Mouse (Mus musculus) embryonic stem cell, embryonic (primary cell): ENCODE results near the gene Adcy9.
"Not testable (repeated sequence)": the region's sequence is repeated elsewhere in the genome, so short reads cannot be mapped to it uniquely, and the experiment has no call there.

Source experiments
- CTCF ChIA-PET, 4 experiments: fragments of 300-600 bp in 2 of 4; fragments of 350-600 bp in 2 of 4; sonication (Branson Sonifier 250); formaldehyde crosslinking; loops; one replicate each; lab custom pipeline; 2022; ENCODE audit warnings: inconsistent platforms in 2 of 4; lab: Charles Lee
- POLR2A ChIA-PET, 4 experiments: fragments of 300-600 bp in 2 of 4; fragments of 350-600 bp in 2 of 4; sonication (Branson Sonifier 250); formaldehyde crosslinking; loops; one replicate each; lab custom pipeline; 2022; ENCODE audit warnings: antibody characterized with exemption in 4 of 4, inconsistent platforms in 1 of 4; lab: Charles Lee

The Adcy9 gene

DNA sequence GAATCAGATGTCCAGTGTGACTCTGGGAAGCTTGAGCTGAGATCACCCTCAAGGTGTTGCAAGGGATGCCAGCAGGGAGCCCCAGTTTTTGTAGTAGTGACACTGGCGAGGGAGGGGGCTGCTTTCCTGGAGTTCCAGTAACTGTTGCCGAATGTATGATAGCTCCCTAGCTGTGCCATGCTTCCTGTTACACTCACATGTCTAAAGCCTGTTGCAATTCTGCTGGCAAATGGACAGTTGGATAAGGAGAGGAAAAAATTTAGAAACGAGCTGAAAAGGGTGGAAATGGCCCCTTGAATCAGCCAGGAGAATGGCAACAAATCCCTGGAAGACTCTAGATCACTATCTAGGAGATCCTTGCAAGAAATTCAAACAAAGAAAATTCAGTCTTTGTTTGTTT, 140.7 kb downstream of the Adcy9 start:
- ChIA-PET CTCF (interaction anchor here in 1 of 4 experiments (3.9 kb wide), 1 partner anchor 12 kb away, joined by 18 read pairs; no protein-coding TSS in a partner anchor), POLR2A (interaction anchor here (0.6 to 2.9 kb wide), 17 partner anchors 7 to 273 kb away, joined by 3 to 21 read pairs (median 5); partner anchors contain the start of gene Trap1 (in 1 of the 4))

DNA sequence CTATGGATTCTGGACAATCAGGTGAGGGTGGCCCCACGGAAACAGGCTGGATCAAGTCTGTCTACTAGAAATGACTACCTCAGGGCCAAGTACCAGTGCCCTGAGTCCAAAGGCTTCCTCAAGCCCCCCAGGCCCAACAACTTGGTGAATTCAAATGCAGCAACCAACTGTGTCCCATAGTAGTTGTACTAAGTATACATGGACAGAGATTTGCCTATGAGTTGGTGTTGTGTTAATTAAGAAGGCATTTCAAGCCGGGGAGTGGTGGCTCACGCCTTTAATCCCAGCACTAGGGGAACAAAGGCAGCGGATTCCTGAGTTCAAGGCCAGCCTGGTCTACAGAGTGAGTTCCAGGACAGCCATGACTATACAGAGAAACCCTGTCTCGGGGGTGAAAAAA, 143.7 kb downstream of the Adcy9 start:
- POLR2A ChIA-PET, result interaction anchor here in 3 of 4 experiments (0.5 to 2.4 kb wide), 8 partner anchors 9 to 75 kb away, joined by 3 to 11 read pairs (median 3); no protein-coding TSS in a partner anchor
- CTCF ChIA-PET, result interaction anchor here in 3 of 4 experiments (0.6 to 1.8 kb wide), 7 partner anchors 9 to 274 kb away, joined by 3 to 9 read pairs (median 6); no protein-coding TSS in a partner anchor

DNA sequence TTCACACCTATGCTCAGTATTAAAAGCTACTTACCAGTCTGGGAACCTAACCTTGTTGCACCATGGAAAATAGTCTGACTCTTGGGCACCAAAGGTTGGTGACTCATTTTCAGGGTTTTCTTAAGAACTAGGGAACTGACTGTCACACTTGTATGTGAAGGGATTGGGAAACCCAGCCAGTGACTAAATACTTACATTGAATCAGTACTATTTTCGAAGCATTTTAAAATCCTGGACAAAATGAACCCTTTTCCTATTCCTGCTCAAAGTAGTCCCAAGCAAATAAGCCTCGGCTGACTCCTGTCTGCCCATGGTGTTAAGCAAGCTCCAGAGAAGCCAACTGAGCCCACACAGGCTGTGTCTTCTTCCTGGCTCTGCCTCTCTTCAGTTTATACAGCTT, 144.1 kb downstream of the Adcy9 start:
- ChIA-PET POLR2A (interaction anchor here in 3 of 4 experiments (0.5 to 2.4 kb wide), 9 partner anchors 8 to 265 kb away, joined by 3 to 11 read pairs (median 3); partner anchors contain the start of gene Srl (in 1 of the 3)), CTCF (interaction anchor here in 3 of 4 experiments (0.6 to 1.8 kb wide), 6 partner anchors 8 to 275 kb away, joined by 3 to 9 read pairs (median 7); no protein-coding TSS in a partner anchor)

DNA sequence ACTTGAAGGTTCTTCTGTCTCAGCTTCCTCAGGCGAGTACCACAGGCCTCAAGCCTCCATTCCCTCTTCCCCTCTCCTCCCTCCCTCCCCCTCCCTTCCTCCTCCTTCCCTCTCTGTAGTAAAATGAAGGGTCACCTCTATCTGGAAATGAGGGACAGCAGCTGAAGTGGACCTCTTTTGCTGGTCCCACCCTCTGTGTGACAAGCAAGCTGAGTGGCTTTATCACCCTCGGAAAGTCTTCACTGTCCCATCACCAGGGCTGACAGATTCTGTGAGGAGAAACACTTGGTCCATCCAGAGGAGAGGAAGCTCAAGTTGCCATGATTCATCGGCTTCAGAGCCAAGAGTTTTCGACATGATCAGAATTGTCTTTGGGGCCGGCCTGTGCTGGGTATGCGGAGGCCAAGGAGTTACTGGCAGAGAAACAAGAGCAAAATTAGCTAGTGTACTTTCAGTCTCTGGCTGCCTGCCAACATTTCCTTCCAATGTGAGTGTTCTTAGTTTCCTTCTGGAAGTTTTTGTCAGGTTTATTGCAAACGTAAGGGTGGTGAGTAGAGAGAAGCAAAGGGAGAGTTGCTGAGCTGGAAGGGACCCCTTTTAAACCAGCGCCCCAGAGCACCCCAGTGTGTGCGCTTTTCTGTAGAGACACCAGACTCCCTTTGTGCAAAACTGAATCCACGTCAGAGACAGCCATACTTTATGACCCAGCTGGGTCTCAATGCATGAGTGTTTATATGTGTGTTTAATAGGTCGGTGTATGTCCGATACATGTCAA, 146.4 kb downstream of the Adcy9 start:
- ChIA-PET POLR2A (interaction anchor here (0.6 to 1.8 kb wide), 9 partner anchors 9 to 611 kb away, joined by 3 to 5 read pairs (median 3); partner anchors contain the start of genes Srl (in 2 of the 4), Crebbp (in 1 of the 4) and Ubald1 (in 1 of the 4)), CTCF (interaction anchor here in 1 of 4 experiments (1.6 kb wide), 1 partner anchor 11 kb away, joined by 5 read pairs; no protein-coding TSS in a partner anchor)

DNA sequence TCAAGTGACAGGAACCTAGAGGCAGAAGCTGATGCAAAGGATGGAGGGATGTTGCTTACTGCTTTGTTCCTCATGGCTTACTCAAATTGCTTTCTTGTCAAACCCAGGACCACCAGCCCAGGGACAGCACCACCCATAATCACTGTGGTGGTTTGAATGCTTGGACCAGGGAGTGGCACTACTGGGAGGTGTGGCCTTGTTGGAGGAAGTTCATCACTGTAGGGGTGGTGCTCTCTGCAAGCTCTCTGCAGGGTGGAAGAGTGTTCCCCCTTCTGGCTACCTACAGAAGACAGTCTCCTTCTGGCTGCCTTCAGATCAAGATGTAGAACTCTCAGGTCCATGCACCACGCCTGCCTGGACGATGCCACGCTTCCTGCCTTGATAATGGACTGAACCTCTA, 148.0 kb downstream of the Adcy9 start:
- POLR2A ChIA-PET, result interaction anchor here (0.6 to 1.8 kb wide), 6 partner anchors 8 to 785 kb away, joined by 3 to 11 read pairs (median 3); partner anchors contain the start of gene Slx4 (in 1 of the 4)
- CTCF ChIA-PET, result interaction anchor here in 2 of 4 experiments (0.6 to 1.7 kb wide), 8 partner anchors 13 to 433 kb away, joined by 3 to 6 read pairs (median 3); partner anchors contain the start of genes Gm20695 (in 1 of the 2) and Zfp597 (in 1 of the 2)

DNA sequence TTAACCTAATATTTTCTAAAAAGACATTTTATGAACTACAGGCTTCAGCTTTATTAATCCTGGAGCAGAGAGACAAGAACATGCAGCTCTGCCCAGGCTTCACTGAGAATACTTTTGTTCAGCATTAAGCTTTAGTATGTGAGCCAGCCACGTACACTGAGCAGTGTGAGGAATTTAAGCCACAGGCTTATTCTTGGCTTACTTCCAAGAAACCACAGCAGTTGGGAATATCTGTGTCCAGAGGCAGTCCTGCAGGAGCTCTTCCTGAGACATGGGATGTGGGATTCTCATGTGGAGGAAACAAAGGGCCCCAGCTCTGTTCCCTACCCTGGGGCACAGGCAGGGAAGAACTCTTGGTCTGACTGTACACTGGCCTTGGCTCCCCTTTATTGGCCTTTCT, 149.4 kb downstream of the Adcy9 start:
- CTCF ChIA-PET, result interaction anchor here in 2 of 4 experiments (0.6 to 1.2 kb wide), 2 partner anchors 44 to 202 kb away, joined by 3 read pairs; no protein-coding TSS in a partner anchor
- POLR2A ChIA-PET, result interaction anchor here in 3 of 4 experiments (0.7 to 1.6 kb wide), 5 partner anchors 8 to 27 kb away, joined by 3 to 7 read pairs (median 4); no protein-coding TSS in a partner anchor

DNA sequence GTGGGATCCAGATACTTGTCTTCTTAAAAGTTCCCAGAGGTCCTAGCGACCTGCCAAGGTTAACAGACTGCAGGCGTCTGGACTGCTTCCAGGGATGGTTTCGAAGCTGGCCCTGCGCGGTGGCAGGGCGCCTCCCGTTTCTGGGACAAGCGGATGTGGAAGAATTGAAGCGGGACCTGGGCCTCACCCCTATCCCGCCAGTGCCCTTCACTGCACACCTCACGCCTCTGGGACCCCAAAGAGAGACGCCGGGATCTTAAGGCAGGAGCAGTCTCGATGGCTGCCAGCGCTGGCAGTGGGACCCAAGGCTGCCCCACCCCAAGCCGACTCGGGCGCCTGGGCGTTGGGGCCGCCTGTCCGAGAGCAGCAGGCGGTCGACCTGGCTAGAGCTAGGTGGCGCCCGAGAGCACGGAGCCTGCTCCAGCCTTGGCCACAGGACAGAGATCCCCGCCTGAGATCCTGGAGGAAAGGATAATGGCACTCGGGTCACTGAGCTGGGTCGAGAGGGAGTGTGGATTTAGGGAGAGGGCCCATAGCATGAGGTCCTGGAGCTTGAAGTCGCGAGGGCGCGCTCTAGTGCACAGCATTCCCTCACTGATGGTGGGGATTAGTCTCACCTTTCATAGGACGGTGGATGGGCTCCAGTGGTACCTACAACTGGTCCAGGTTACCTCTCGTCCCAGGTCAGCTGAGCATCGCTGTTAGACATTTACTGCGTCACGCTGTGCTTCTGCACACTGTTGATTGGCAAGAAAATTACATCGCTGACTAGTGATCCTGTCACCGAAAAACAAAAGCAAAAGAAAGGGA, 152.2 kb downstream of the Adcy9 start:
- POLR2A ChIA-PET, result interaction anchor here in 3 of 4 experiments (0.5 to 2.5 kb wide), 40 partner anchors 8 to 828 kb away, joined by 3 to 21 read pairs (median 4); partner anchors contain the start of genes Naa60 (in 2 of the 3), Slx4 (in 1 of the 3), Srl (in 1 of the 3) and Trap1 (in 1 of the 3)
- CTCF ChIA-PET, result interaction anchor here (0.6 to 2.0 kb wide), 41 partner anchors 8 to 671 kb away, joined by 3 to 18 read pairs (median 3); partner anchors contain the start of genes 1700037C18Rik (in 1 of the 4), Cluap1 (in 1 of the 4), Srl (in 1 of the 4) and Tfap4 (in 1 of the 4)

DNA sequence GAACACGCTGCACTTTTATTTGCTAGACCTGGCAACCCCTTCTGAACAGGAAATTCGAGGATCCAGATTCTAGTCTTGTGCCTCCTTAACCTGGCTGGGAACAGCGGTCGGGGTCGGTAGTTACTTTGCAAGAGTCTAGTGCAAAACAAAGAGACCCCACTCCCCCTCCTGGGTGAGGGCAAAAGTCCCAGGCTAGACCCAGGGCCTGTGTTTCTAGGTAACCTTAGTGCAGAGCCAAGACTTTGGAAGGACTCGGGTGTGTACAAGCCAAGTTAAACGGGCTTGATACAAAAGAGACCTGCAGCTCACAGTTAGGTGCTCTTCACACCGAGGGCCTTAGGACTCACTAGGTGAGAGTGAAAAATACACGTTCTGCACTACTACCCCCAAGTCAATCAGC, 152.8 kb downstream of the Adcy9 start:
- CTCF ChIA-PET, result interaction anchor here (0.6 to 2.0 kb wide), 31 partner anchors 9 to 433 kb away, joined by 3 to 18 read pairs (median 3); partner anchors contain the start of genes 1700037C18Rik (in 1 of the 4), Cluap1 (in 1 of the 4), Srl (in 1 of the 4) and Tfap4 (in 1 of the 4)
- POLR2A ChIA-PET, result interaction anchor here in 3 of 4 experiments (0.6 to 2.5 kb wide), 32 partner anchors 9 to 395 kb away, joined by 3 to 21 read pairs (median 4); partner anchors contain the start of genes Naa60 (in 2 of the 3), Slx4 (in 1 of the 3) and Trap1 (in 1 of the 3)

DNA sequence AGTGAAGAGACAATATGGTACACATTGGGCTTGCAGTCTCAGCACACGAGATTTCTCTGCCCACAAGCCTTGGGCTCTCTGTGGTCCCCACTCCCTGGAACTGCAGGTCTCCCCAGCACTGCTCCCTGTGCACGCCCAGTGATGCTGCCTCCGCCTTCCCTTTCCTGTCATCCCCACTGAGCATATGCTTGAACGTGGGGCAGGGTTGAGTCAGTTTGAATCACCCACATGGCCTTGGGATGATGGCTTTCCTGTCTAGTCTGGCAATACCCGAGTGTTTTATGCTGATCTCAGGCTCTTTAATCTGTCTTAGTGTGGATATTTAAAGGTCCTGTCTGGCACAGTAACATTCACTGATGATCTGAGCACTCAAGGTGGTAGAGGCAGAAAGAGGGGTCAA, 154.9 kb downstream of the Adcy9 start:
- ChIA-PET POLR2A (interaction anchor here in 2 of 4 experiments (1.2 to 1.5 kb wide), 3 partner anchors 9 to 235 kb away, joined by 3 to 4 read pairs (median 4); no protein-coding TSS in a partner anchor), CTCF (no interaction called here)

DNA sequence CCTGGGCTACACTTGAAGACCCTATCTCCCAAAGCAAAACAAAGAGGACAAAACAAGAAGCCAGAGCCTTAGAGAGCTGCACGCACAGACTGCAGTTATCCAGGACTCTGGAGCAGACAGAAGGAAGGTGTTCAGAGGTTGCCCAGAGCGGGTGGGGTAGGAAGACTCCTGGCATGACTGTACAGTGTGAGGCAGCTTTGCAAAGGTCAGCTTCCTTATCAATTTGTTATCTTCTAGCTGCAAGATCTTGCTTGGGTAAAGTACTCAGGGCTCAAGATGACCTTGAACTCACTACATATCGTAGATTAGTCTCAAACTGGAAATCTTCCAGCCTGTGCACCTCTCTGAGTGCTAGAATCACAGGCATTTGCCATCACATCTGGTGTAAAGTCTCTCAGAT, 156.8 kb downstream of the Adcy9 start:
- CTCF ChIA-PET, result no interaction called here
- POLR2A ChIA-PET, result interaction anchor here in 1 of 4 experiments (0.5 to 1.1 kb wide), 2 partner anchors 41 to 186 kb away, joined by 3 read pairs; partner anchors contain the start of gene Trap1

DNA sequence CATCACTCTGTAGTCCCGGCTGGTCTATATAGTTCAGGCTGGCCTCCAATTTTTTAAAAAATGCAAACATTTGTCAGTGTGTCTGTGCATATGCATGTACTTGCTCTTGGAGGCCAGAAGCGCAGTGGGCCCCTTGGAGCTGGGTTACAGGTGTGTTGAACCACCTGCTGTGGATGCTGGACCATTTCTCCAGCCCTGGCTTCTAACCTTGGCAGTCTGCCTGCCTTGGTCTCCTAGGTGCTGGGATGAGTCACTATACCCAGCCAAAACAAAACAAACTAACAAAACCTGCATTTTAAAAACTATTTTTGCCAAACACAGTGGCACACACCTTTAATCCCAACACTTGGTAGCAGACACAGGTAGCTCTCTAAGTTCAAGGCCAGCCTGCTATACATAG, 162.8 kb downstream of the Adcy9 start:
- POLR2A ChIA-PET, result interaction anchor here in 2 of 4 experiments (1.4 to 1.6 kb wide), 2 partner anchors 10 kb away, joined by 3 to 5 read pairs; no protein-coding TSS in a partner anchor
- CTCF ChIA-PET, result no interaction called here

DNA sequence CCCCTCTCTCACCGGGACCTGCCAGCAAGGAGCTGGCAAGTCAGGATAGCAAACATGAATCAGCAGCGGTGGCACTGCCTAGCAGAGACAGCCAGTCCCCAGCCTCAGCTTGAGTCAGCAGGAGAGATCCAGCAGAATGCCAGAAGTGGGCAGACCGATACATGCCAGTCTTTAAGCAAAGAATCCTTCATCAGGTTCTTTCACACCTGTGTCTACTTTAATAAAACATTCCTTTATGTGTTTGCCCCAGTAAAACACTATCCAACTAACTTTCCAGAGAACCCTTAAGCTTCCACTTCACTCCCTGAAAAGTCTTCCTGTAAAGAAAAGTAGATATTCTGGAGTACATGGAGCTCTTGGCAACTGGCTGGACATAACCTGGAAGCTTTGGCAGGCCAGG, 171.5 kb downstream of the Adcy9 start:
- ChIA-PET CTCF (no interaction called here), POLR2A (interaction anchor here in 2 of 4 experiments (0.5 to 1.7 kb wide), 3 partner anchors 9 to 260 kb away, joined by 3 to 4 read pairs (median 3); no protein-coding TSS in a partner anchor)

DNA sequence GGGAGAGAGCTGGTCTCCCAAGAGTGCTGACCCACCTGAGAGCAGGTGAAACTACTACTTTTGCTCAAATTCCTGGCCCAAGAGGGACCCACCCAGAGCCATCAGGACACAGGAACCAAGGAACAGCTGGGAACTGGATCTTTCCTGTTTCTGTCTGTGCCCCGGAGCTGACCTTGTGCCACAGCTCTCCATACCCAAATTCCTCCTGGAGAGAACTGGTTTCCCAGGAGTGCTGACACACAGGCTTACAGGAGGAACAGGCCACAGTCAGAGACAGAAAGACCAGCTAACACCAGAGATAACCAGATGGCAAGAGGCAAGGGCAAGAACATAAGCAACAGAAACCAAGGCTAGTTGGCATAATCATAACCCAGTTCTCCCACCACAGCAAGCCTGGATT, 175.1 kb downstream of the Adcy9 start:
- CTCF ChIA-PET, result not testable (repeated sequence)
- POLR2A ChIA-PET, result interaction anchor here in 2 of 4 experiments (0.6 to 0.8 kb wide), 3 partner anchors 31 to 284 kb away, joined by 3 to 4 read pairs (median 3); partner anchors contain the start of gene Crebbp (in 1 of the 2)
